Mouse (Mus musculus): ENCODE measurements at regions not wholly inside any gene's neighbourhood (a gene's known extent, or its start where the extent isn't known, plus 50 kb on each side); places are given as distances from the start of the nearest gene placed in this dataset.

DNA sequence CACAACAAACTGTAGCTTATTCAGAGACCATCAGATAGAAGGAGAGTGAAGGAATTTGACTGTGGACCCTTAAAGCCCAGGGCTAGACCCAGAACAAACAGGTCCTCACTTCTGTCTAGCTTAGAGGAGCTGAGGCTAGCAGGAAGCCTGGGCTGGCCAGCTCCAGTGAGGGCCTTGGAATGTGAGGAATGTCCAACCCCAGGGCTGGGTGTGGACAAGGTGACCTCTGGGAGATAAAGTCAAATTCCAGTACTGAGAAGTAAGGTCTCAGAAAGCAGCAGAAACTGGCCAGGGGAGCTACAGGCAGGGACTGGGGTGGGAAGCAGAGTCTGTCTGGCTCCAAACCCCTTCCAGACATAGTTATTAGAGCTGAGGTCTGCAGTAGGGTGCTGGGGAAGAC, 51.0 kb upstream of the Ssbp3 start:
- TF ChIP-seq POLR2A (IDR thresholded peaks at IDR 0.05; ENCODE audit: borderline replicate concordance, extremely low read depth, insufficient read depth, insufficient read length, poor library complexity, severe bottlenecking) (no peak), CTCF (IDR thresholded peaks at IDR 0.05; ENCODE audit: borderline replicate concordance, extremely low read depth, insufficient read depth, insufficient read length) (no peak)
- no peak for DNase-seq (ENCODE audit: low read depth)

DNA sequence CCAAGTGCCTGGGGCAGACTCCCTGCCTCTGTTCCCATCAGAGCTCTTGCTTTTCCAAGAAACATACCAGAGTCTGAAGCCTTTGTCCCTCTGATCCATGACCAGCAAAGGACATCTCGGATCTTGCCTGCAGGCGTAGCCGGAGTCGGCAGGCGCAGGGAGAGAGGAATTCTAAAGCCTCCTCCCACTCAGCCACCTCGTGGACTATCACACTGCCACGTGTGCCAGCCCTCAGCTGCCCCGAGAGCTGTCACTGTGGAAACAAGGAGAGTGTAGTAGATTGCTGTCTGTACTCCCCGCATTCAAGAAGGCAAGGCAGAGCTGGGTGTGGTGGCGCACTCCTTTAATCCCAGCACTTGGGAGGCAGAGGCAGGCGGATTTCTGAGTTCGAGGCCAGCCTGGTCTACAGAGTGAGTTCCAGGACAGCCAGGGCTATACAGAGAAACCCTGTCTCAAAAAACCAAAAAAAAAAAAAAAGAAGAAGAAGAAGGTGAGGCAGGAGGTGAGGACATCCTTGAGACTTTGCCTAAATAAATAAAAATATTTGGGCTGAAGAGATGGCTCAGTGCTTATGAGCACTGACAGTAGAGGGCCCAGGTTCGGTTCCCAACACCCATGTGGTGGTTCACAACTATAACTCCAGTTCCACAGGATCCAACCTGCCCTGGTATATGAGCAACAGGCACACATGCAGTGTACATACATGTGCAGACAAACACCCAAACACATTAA, 52.0 kb upstream of the Ssbp3 start:
- TF ChIP-seq CTCF (IDR thresholded peaks at IDR 0.05; ENCODE audit: borderline replicate concordance, extremely low read depth, insufficient read depth, insufficient read length) (no peak), POLR2A (IDR thresholded peaks at IDR 0.05; ENCODE audit: borderline replicate concordance, extremely low read depth, insufficient read depth, insufficient read length, poor library complexity, severe bottlenecking) (no peak)
- DNase-seq (ENCODE audit: low read depth) = peak; percentile 20

- peak; percentile 70 for DNase-seq (ENCODE audit: low read depth)
- TF ChIP-seq POLR2A (IDR thresholded peaks at IDR 0.05; ENCODE audit: borderline replicate concordance, extremely low read depth, insufficient read depth, insufficient read length, poor library complexity, severe bottlenecking) = no peak
- TF ChIP-seq CTCF (IDR thresholded peaks at IDR 0.05; ENCODE audit: borderline replicate concordance, extremely low read depth, insufficient read depth, insufficient read length) = no peak
These were observed 51.0 kb upstream of the Acot11 start for GRCm38 (mm10) chr4:106855771-106856170.

DNA sequence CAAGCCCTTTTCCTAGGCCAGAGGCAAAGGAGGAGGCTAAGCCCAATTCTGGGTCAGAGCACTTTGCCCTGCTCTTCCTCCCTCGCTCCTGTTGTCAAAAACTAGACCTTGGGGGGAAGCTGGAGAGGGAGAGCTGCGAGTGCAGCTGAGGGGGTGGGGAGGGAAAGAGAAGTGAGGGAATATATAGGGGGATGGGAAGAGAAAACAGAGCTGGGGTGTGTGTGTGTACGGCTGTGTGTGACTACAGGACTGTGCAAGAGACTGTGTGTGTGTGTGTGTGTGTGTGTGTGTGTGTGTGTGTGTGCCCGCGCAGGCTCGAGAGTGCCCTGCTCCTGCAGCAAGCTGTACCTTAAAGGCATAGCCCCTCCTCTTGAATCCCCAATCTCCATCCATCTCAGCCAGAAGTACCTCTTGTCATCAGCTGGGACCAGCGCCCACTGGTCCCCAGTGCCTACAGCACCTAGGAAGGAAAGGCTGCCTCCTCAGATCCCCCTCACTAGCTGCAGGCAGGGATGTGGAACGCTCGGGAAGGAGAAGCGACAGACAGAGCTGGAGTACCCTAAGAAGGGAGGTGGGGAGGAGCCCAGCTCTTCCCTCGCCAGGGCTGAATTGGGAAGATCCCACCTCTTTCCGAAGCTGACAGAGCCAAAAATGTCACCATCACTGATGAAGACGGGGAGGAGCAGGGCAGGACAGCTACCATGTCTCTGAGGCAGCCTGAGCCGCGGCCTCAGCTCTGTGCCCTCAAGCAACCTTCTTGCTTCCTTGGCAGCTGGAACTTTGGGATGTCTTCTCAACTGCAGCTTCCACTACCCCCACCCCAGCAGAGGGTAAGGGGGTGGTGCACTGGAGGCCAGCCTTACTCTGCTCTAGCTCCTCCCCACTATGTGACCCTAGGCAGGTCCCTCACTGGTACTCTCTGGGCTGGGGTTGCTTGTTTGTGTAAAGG, 49.8 kb upstream of the Acot11 start:
- peak; percentile 76 for DNase-seq (ENCODE audit: low read depth)
- TF ChIP-seq CTCF (IDR thresholded peaks at IDR 0.05; ENCODE audit: borderline replicate concordance, extremely low read depth, insufficient read depth, insufficient read length) (no peak), POLR2A (IDR thresholded peaks at IDR 0.05; ENCODE audit: borderline replicate concordance, extremely low read depth, insufficient read depth, insufficient read length, poor library complexity, severe bottlenecking) (no peak)
